Mouse (Mus musculus) right cerebral cortex, adult 2 months (tissue): ENCODE data around the gene Notch1.

Source experiments
- DNase-seq, 2 experiments: peaks; one replicate each; pipeline ENCODE4 v3.0.0; 2021 to 2022; ENCODE audit warnings: low spot score in 2 of 2

Notch1 gene

GRCm38 (mm10) chr2:26516275-26516674 lies at the start of gene Notch1:
Notch1 (minus strand) TSS chr2:26516663.
- DNase-seq: no peak

GRCm38 (mm10) chr2:26566221-26566620 lies 49.8 kb upstream of the Notch1 start:
- DNase-seq: peak; percentile 27 to 32

GRCm38 (mm10) chr2:26561351-26562016 lies 45.0 kb upstream of the Notch1 start:
- DNase-seq: peak; percentile 29 to 47

DNA sequence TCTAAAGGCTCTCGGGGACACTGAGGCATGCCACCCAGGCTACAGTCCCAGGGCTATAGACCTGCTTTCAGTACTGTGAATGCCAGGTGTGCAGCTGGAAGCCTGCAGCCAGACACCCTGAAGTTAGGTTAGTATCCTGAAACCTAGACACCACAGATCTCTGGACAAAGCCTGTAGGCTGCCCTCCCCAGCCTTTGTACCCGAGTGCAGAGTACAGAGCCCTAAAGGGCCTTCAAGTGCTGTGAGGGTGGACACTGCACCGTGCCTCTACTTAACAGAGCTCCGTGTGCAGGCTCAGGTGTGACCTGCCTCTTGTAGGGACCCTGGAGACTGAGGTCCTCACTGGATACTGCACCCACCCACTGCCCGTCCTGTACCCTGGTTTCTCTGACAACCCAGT lies 44.0 kb upstream of the Notch1 start:
- DNase-seq: no peak

DNA sequence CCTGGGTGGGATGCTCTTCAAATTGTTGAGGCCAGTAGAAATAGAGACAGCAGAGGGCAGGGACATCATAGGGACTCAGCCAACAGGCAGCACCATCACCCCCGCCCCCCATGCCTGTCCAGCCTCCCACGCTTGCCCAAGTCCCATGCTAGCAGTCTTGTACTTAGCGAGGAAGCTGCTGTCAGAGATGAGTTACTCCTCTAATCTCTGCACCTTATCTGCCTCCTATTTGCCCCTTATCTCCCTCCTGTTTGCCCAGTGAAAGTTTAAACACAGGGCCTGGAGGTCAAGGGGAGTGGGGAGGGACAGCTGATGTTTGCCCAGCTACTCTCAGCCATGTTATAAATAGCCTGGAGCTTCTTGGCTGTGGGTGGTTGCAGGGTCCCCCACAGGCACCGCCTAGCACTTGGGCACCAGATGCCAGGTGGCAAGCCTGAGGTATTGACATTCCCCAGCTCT lies 40.1 kb upstream of the Notch1 start:
- DNase-seq: no peak

DNA sequence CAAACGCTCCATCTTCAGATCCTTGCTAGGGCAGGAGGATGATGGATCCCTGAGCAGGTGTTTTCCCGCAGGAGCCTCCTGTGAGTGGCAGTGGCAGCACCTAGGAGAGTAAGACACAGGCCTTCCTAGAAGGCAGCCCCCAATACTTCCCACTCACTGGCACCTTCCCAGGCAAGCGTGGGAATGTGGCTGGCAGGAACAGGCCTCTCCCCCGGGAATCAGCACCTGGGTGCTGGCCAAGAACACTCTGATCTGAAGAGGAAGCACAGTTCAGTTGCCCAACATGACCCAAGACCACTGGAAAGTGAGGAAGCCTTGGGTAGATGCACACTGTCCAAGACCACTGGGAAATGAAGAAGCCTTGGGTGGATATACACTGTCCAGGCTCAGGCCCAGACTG lies 38.6 kb upstream of the Notch1 start:
- peak; percentile 64 to 67 for DNase-seq

DNA sequence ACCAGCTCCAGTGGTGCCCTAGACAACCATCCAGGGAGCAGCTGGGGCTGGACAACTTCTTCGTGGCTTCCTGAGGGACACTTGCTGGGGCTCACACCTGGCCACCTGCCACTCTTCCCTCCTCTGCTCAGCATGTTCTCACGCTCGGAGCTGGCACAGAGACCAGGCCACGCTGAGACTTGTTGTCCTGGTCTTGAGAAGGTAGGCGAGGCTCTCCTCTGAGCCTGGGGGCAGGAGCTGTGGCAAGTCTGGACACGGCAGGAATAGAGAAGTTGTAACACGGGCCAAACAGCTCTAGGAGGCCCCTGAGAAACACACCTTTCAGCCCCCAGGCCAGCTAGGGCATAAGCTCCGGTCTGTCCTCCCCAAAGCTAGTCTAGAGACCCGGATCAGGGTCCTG lies 37.4 kb upstream of the Notch1 start:
- no peak for DNase-seq

GRCm38 (mm10) chr2:26552066-26552465 lies 35.6 kb upstream of the Notch1 start:
- DNase-seq: no peak

- no peak for DNase-seq
Measured at GRCm38 (mm10) chr2:26551446-26551845, 35.0 kb upstream of the Notch1 start.

- DNase-seq: no peak
Measured at GRCm38 (mm10) chr2:26550777-26551176, 34.3 kb upstream of the Notch1 start.

DNA sequence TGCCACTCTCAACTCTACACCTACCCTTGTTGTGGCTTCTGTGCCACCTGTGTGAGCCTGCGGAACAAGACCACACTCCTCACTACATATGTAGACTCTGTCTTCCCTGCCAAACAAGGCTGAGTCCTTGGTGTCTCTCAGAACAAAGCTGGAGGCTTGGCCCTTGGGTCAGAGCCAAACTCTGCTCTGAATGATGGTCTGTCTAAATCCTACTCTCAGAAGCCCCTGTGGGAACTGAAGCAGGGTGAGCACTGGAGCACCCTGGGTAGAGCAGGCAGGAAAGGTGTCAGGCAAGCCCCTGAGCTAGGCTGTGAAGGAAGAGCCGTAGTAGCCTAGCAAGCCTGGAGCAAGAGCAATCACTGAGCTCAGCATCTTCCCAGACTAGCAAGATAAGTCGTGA lies 33.7 kb upstream of the Notch1 start:
- no peak for DNase-seq

GRCm38 (mm10) chr2:26549801-26550200 lies 33.3 kb upstream of the Notch1 start:
- no peak for DNase-seq

GRCm38 (mm10) chr2:26547481-26547880 lies 31.0 kb upstream of the Notch1 start:
- peak; percentile 24 to 27 for DNase-seq

DNA sequence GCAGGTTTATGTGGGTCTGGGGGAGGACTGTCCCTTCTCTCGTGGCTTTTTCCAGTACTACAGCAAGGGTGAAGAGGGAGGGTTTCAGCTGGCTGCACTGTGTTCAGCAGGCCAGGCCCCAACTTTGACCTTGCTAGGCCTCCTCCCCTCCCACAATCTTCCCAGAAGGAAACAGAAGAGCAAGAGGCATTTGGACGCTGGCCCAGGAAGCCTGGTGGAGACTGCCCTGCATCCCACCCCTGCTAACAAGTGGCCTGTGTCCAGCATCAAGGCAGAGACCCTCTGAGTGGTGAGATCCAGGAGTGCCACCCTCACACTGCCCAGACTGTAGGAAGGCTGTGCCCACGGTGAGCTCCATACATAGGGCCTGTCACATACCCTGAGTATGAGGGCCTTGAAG lies 27.8 kb upstream of the Notch1 start:
- no peak for DNase-seq

DNA sequence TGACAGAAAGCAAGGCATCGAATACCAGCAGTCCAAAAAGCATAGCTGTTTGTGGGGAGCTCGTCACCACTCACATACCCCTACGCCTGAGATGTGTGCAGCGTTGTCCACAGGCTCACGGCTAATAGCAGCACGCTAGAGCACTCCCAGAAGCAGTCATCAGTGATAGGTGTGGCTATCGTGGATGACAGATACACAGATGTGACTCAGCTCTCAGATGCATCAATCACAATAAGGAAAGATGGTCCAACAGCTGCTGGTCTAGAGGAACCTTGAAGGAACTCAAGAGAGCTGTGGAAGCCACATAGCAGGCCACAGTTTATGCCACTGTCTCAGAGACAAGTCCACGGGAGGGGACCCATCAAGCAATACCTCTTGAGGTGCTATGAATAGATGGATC lies 27.3 kb upstream of the Notch1 start:
- DNase-seq: no peak

DNA sequence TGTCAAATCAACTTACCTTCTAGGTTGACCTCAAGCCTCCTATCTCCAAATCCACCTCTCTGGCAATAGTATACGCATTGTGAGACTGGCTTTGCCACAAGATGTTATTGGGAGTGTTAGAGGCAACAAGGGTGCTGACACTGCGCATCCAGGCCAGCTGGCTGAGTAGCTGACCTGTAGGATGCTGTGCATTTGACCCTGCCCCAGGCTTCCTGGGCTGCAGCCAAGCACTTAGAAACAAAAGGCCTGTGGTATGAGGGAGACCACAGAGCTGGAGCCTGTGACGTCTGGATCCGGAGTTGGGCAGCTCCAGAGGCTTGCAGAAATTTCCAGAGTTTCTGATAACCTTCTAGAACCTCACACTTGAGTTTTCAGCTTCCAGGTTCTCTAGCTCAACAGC lies 26.7 kb upstream of the Notch1 start:
- DNase-seq: no peak

- DNase-seq: no peak
Measured at GRCm38 (mm10) chr2:26541258-26541910, 24.9 kb upstream of the Notch1 start.

GRCm38 (mm10) chr2:26540721-26541120 lies 24.3 kb upstream of the Notch1 start:
- DNase-seq: no peak

DNA sequence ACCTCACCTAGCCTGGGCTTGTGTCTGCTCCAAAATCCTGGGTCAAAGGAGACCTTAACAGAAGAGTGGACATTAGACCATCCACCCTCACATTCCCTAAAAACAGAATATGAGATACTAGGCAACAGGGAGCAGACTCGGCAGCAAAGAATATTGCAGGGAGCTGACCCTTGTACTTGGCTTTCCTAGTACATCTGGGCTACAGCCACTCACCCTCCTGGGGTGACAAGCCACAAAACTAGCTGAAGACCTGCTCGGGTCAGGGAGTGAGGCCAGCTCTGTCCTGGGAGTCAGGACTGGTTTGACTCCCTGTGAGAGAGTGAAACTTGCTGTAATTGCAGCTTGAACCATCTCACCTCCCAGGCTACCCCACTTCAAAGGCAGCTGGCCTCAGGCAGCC lies 23.1 kb upstream of the Notch1 start:
- no peak for DNase-seq

DNA sequence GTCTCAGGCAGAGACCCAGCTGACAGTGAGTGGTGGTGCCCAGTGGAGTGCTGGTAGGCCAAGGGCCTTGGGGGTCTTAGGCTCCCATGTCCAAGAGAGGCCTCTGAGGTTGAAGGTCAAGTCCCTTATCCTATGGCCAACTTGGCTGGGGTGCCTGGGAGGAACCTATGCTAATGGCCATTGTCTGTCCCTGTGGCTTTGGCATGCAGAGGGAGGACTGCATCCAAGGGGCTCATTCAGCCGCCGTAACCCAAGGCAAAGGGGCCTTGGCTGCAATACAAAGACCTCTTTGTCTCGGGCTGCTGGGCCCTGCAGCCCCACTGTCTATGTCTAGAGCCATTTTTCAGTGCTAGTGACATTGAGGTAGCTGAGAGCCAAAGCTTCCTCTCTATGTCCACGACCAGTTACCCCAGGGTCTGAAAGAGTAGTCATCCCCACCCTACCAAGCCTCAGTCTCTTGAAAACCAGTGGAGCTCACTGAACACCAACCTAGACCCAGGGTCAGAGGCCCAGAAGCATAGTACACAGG lies 19.1 kb upstream of the Notch1 start:
- DNase-seq: peak; percentile 20 to 35

DNA sequence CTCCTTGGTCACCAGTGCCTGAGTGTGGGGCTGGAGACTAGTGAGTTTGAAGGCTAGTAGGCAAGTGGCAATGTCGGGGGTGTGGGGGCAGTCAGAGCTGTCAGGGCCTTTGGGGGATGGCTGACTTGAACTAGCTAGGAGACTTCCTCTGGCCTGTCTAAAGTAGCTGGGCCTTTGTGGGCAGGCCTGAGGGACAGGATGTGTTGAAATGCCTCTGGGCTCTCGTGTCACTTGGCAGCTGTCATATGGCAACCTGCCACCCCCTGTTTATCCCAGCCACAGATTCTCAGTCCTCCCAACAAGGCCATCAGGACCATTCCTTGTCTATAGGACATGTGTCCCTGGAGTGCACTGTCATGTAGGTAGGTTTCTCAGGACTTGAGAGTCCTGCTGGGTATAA lies 18.2 kb upstream of the Notch1 start:
- peak in 1 of 2 experiments; percentile 26 for DNase-seq

- DNase-seq: no peak
Measured at GRCm38 (mm10) chr2:26534161-26534560, 17.7 kb upstream of the Notch1 start.

GRCm38 (mm10) chr2:26533249-26533648 lies 16.8 kb upstream of the Notch1 start:
- DNase-seq: no peak
